Mouse (Mus musculus): Measurements from ENCODE around the gene B3gnt6.

DNA sequence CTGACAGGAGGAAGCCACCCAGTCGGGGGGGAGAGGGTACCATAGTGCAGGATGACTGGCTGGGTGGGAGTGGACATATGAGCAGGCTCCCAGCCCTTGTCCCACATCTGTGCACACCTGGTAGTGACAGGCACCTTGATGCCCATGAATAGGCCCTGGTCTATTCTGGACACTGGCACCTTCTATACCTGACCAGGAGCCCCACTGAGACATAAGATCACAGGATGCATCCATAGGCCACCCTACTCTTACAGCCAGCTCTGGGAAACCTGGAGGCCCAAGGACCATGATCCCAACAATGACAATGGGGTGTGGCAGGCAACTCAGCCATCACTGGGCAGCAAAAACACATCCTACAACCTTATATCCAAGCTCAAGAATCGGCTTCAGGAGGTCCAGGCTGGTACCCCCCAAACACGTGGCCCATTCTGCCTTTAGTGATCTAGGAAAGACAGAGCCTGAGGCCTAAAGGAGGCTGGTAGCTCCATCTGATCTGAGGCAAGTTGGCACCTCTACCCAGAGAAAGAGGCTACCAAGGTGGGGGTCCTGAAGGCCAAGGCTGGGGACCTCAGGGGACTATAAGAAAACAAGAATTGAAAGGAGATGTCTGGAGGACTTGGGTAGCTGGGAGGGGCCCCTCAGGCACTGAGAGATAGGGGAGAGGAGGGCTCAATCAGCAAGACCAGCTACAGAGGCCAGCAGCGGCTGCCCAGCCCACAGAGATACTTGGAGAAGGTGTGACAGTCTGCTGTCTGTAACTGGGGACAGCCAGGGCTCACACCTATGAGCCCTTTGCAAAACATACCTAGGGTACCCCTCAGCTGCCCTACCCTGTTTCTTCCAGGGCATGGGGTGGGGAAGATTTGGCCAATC lies 24.2 kb downstream of the B3gnt6 start:
- TF ChIP-seq CTCF (IDR thresholded peaks at IDR 0.05; ENCODE audit: borderline replicate concordance, control insufficient read depth, extremely low read depth, insufficient read depth, low read length, poor library complexity) (no peak), POLR2A (IDR thresholded peaks at IDR 0.05; ENCODE audit: control insufficient read depth, extremely low read depth, insufficient read depth, low read length, poor library complexity) (no peak)
